Mouse (Mus musculus) cerebellum, adult 11 months (tissue): ENCODE data around the gene Krt79.

Experiments used
- DNase-seq: peaks from one replicate; pipeline ENCODE4 v3.0.0; 2022

Krt79 gene

DNA sequence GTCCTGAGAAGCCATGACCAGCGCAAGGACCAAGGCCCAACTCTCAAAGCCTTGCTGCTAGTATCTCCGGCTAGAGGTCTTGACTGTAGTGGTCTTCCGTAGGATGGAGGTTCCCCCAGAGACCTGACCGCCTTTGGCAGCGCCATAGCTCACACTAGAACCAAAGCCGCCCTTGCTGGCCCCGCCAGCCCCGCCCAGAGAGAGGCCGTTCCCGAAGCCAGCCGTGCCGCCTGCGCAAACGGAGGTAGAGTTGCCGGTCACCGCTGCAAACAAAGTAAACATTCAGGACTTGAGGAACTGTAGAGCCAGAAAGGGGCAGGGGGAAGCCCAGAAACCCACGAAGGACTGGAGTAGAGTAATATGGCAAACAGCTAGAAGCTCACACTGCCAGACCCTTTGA lies 10.5 kb downstream of the Krt79 start:
- DNase-seq: no peak

DNA sequence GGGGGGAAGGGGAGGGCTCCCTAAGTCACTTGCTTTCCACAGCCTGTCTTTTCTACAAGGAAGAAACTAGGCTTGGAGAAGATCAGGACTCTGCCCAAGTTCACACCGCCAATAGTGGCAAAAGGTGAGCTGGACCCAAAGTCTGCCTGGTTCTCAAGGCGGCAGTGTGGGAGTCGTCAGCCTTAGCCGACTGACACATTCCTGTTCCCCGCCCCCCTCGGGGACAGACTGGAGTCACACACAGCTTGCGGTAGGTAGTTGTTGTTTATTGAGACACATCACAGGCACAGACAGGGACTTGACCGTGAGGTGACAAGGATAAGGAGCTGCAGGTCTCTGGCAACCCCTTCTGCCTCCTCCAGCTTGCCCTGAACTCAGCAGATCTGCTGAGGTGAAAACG lies 11.0 kb downstream of the Krt79 start:
- DNase-seq: no peak

GRCm38 (mm10) chr15:101927340-101928080 lies 12.6 kb downstream of the Krt79 start:
- DNase-seq: no peak

GRCm38 (mm10) chr15:101925041-101925440 lies 15.1 kb downstream of the Krt79 start:
- no peak for DNase-seq

DNA sequence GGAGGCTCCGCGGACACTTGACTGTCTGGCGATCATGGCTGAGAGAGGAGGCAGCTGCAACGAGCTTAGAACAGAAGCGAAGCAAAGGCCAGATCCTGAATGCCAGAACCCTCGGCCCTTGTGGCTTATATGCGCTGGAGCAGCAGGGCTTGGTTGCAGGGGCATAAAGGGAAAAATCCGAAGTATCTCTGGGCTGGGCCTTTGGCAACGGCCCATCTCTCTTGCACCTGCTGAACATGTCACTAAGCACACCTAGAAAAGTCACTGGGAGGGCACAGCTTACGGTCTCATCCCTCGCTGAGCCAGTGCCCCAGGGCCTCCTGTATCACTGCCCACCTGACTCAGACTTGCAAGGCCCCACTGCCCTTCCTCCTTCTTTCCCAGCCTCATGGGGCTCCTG lies 15.5 kb downstream of the Krt79 start, which contains the start of gene Krt4:
TSS of gene Krt4 (minus strand) at position 101 of the 400 bp plus-strand sequence.
- DNase-seq: no peak

GRCm38 (mm10) chr15:101922296-101922695 lies 17.8 kb downstream of the Krt79 start:
- DNase-seq: no peak

DNA sequence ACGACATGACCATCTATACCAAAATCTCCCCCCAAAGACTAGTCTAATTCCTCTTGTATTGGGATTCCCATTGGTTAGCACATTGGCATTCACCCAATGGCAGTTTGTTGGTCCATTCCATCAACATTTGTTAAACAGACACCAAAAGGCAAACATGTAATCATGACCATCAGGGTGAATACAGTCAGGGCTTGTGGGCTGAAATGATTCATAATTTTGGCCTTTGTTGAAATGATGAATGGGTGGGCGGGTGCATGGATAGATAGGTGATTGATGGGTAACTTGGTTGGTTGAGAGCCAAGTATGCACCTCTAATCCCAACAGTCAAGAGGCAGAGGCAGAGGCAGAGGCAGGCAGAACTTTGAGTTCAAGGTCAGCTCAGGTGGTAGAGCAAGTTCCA lies 24.1 kb downstream of the Krt79 start:
- no peak for DNase-seq

GRCm38 (mm10) chr15:101904849-101905248 lies 35.3 kb downstream of the Krt79 start:
- DNase-seq: no peak

DNA sequence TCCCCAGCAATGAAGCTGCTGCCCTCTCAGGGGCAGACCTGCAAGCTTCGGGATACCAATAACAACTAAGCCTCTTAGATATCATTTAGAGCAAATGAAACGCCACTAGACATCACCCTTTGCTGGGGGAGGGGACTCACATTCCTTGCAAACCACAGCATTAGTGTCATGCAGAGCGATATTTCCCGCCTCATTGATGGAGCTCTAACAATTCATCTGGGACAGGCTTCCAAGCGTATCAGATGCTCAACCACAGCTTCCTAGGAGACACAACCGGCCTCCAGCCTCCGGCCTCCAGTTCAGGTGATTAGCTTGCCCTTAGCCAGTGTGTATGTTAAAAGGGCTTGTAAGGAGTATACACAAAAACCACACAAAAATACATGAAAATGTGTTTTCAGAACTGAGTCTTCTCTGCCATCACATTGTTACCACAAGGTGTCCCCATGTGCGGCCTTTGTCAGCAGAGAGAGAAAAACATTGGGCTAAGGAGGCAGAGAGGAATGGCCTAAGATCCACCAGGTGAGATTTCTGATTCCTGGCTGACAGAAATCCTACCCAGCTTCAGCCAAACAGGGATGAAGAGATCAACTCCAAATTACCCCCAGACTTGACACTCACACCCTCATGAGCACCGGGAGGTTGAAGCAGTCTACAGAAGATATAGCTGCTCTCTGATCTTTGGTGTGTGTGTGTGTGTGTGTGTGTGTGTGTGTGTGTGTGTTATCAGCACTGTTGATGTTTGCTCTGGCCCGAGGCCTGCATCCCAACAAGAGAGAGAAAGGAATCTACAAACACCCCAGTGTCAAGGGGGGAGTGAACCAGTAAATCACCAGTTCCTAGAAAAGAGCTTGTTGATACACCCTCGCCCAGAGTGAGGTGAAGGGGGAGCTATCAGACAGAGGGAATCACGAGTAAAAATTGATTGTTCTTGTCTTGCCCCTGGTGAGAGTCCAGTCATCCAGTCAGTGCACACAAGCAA lies 37.7 kb downstream of the Krt79 start:
- DNase-seq: no peak

DNA sequence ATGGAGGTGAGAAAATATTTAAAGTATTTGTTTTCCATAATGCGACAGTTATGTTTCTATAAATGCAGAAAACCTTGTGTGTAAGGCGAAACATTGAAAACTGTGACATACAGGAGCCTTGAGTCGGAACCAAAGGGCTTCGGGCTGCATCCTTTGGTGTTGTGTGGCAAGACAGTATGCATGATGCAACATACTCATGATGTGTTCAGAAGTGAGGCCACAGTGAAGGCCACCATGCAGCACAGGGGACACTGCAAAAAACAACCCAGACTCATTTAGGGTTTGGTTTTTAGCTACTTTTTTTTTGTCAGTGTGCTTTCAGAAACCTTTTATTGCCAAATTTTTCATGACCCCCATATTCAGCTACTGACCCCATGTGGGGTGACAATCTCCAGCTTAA lies 44.9 kb downstream of the Krt79 start:
- no peak for DNase-seq

- DNase-seq: no peak
Measured at GRCm38 (mm10) chr15:101892820-101893219, 47.3 kb downstream of the Krt79 start, which contains the start of gene Krt76. Gene Krt76 (minus strand): TSS chr15:101892920.

GRCm38 (mm10) chr15:101879776-101880175 lies 60.3 kb downstream of the Krt79 start:
- DNase-seq: no peak
